Mouse (Mus musculus): Measurements from ENCODE around the gene Ror1. TPM values are rescaled to one million over a fixed set of nuclear protein-coding genes. Genes with fewer than 3 reads are reported as not detected.

The Ror1 gene
- total and polyA plus RNA-seq, 2 experiments from 2014 or later: 0.80 to 2.4 TPM

DNA sequence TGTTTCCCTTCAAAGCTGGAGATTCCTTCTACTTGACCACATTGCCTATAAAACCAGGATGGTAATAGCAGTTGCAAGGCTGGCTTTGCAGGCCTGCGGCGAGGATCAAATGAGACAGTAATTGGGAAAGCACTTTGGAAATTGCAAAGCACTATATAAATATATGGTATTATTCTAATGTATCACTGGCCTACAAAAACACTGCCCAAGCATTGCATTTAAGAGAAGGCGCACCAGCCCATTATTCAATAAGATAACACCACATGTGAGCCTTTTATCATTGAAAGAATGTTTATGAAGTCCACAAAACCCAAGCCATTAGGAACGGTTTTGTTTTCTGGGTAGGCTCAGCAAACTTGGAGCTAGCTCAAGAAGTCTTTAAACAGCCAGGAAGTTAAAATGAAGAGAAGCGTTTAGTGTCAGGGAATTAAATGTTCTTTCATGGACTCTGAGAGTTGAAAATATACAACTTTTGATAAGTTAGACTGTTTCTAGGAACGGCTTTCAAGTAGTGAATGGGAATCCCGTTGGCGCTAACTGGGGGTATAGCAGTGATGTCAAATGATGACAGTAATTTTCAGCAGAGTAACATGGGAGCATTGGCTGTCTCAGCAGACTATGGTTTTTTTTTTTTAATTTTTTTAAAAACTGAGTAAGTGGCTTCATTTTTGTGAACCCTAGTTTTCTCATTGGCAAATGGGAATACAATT, 187.7 kb downstream of the Ror1 start:
- WGBS: 82% methylated on average over 8 of the region's 8 CpGs
- Histone ChIP-seq H3K27ac (ENCODE audit: low read depth, low read length) (no peak overlapping the region), H3K4me3 (ENCODE audit: low read depth, low read length) (no peak overlapping the region), H3K9ac (no peak overlapping the region), H3K4me1 (ENCODE audit: insufficient read depth) (no peaks in the 10 kb centered on the region), H3K27me3 (ENCODE audit: insufficient read depth, low read length) (no peaks in the 10 kb centered on the region), H3K9me3 (ENCODE audit: low read length) (no peaks in the 10 kb centered on the region), H3K36me3 (ENCODE audit: insufficient read depth) (no peaks in the 10 kb centered on the region), H3K4me2 (ENCODE audit: low read depth) (no peak overlapping the region)
- DNase-seq: no peak
- ATAC-seq: no peak
- TF ChIP-seq CTCF (IDR thresholded peaks at IDR 0.05; ENCODE audit: low read depth): no peak

DNA sequence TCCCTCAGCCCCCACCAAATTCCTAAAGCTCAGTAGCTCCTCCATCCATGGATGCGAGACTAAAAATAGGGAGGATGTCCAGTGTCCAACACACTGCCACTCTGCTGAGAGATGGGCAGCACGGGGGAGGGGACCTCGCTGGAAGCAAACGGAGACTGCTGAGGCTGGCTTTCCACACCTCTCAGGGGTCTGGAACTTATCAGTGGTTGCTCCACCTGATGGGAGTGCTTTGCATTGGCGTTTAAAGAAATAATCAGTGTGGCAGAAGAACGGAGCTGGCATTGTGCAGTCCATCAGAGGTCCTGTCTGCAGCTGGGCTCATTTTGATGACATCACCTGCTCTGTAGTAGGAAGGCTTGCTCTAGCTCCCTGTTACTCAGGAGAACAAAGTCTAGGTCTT, 188.9 kb downstream of the Ror1 start:
- WGBS: 89% methylated on average over 6 of the region's 6 CpGs
- no peak overlapping the region for H3K4me2 ChIP-seq (ENCODE audit: low read depth)
- no peak for TF ChIP-seq CTCF (IDR thresholded peaks at IDR 0.05; ENCODE audit: low read depth)
- no peak overlapping the region for H3K9ac ChIP-seq
- no peak overlapping the region for H3K27ac ChIP-seq (ENCODE audit: low read depth, low read length)
- H3K36me3 ChIP-seq (ENCODE audit: insufficient read depth): no peaks in the 10 kb centered on the region
- no peak for DNase-seq
- H3K27me3 ChIP-seq (ENCODE audit: insufficient read depth, low read length): no peaks in the 10 kb centered on the region
- ATAC-seq: no peak
- no peaks in the 10 kb centered on the region for H3K4me1 ChIP-seq (ENCODE audit: insufficient read depth)
- no peak overlapping the region for H3K4me3 ChIP-seq (ENCODE audit: low read depth, low read length)
- no peaks in the 10 kb centered on the region for H3K9me3 ChIP-seq (ENCODE audit: low read length)

DNA sequence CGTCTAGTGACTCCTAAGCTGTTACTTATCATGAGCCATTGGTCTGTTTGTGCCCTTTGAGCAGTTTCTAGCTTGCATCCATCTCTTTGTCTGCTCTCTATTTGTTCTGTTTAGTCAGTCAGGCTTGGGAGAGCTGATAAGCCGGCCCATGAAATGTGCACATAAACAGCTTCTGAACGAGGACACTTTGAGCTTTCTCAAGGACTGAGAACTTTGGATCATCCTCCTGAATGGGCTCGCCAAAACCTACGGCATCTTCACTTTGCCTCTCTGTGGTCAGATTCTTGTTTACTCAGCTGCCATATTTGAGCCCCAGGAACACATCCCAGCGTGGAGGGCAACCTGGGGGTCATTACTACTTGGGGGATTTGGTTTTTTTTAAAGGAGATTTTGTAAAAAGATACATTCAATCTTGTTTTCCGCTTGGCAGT, 190.5 kb downstream of the Ror1 start:
- Histone ChIP-seq H3K4me2 (ENCODE audit: low read depth) (no peak overlapping the region), H3K27ac (ENCODE audit: low read depth, low read length) (no peak overlapping the region), H3K4me3 (ENCODE audit: low read depth, low read length) (no peak overlapping the region), H3K9me3 (ENCODE audit: low read length) (no peaks in the 10 kb centered on the region), H3K4me1 (ENCODE audit: insufficient read depth) (no peaks in the 10 kb centered on the region), H3K9ac (no peak overlapping the region), H3K27me3 (ENCODE audit: insufficient read depth, low read length) (no peaks in the 10 kb centered on the region), H3K36me3 (ENCODE audit: insufficient read depth) (no peaks in the 10 kb centered on the region)
- ATAC-seq (no peak), DNase-seq (no peak)
- 77% methylated on average over 7 of the region's 7 CpGs for WGBS
- no peak for TF ChIP-seq CTCF (IDR thresholded peaks at IDR 0.05; ENCODE audit: low read depth)

DNA sequence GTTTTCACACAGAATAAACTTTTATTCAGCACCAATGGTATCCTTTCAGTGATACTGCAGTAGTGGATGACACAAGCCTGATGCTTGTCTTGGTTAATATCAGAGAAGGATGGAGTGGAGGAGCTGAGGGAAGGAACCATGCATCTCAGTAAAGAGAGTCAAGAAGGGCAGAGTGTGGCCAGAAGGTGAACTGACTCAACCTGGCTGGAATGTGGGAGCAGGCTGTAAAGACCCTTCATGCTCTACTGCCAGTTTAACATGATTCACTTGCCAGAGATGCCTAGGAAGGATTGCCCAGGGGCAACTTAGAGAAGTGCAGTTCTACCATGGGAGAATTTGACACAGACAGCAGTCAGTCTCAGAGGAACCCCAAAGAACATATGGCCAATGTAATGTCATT, 191.2 kb downstream of the Ror1 start:
- ATAC-seq: no peak
- H3K9ac ChIP-seq: no peak overlapping the region
- H3K4me2 ChIP-seq (ENCODE audit: low read depth): no peak overlapping the region
- H3K4me1 ChIP-seq (ENCODE audit: insufficient read depth): no peaks in the 10 kb centered on the region
- H3K4me3 ChIP-seq (ENCODE audit: low read depth, low read length): no peak overlapping the region
- DNase-seq: no peak
- H3K27me3 ChIP-seq (ENCODE audit: insufficient read depth, low read length): no peaks in the 10 kb centered on the region
- TF ChIP-seq CTCF (IDR thresholded peaks at IDR 0.05; ENCODE audit: low read depth): no peak
- no peaks in the 10 kb centered on the region for H3K36me3 ChIP-seq (ENCODE audit: insufficient read depth)
- no peaks in the 10 kb centered on the region for H3K9me3 ChIP-seq (ENCODE audit: low read length)
- no peak overlapping the region for H3K27ac ChIP-seq (ENCODE audit: low read depth, low read length)

DNA sequence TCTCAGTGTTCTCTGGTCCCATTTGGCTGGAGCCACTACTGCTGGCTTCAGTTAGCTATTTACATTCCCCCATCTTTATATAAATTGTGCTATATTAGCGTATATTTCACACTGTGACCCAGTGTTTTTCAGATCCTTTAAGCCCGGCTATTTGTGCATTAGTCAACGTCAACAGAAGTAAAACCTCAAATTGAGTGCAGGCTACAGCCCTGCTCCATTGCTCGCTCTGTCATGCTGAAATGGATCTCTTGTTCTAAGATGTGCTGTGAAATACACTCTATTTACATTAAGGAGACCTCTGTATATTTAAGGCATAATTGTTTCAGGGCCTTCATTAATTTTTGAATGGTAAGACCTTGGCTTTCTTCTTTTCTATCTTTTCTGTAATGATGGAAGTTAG, 192.2 kb downstream of the Ror1 start:
- Histone ChIP-seq H3K36me3 (ENCODE audit: insufficient read depth) (no peaks in the 10 kb centered on the region), H3K27ac (ENCODE audit: low read depth, low read length) (no peak overlapping the region), H3K9me3 (ENCODE audit: low read length) (no peaks in the 10 kb centered on the region), H3K9ac (no peak overlapping the region), H3K27me3 (ENCODE audit: insufficient read depth, low read length) (no peaks in the 10 kb centered on the region), H3K4me3 (ENCODE audit: low read depth, low read length) (no peak overlapping the region), H3K4me2 (ENCODE audit: low read depth) (no peak overlapping the region), H3K4me1 (ENCODE audit: insufficient read depth) (no peaks in the 10 kb centered on the region)
- DNase-seq (no peak), ATAC-seq (no peak)
- TF ChIP-seq CTCF (IDR thresholded peaks at IDR 0.05; ENCODE audit: low read depth): no peak
- 90% methylated on average over 4 of the region's 4 CpGs for WGBS

DNA sequence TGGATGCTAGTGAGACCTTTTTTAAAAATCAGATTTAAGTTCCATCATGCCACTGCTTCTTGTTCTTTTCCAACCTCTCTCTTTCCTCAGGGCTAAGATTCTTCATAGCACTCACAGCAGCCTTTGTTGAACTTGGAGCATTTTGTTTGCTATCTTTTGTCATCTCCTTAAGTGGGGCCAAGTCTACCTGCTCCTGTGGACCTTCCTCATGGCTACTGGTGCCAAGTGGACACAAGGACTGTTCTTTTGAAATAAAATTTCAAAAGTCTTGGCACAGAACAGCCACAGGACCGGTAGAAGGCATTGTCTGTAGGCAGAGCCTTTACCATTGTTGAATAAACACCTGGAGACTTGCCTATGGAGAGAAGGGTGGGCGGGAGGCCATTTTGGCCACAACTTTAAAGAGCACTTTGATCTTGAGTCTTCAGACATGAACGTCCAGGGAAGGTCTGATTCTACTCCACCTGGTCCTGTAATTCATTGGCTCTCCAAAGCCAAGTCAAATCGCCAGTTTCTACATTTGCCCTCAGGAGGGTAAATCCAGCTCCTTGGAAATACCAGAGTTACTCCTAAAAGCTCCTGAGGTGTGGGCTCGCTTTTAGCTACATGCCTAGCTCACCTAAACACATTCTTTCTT, 195.5 kb downstream of the Ror1 start:
- no peak for ATAC-seq
- H3K9ac ChIP-seq: no peak overlapping the region
- H3K4me1 ChIP-seq (ENCODE audit: insufficient read depth): no peaks in the 10 kb centered on the region
- 81% methylated on average over 5 of the region's 5 CpGs for WGBS
- H3K4me3 ChIP-seq (ENCODE audit: low read depth, low read length): no peak overlapping the region
- no peaks in the 10 kb centered on the region for H3K36me3 ChIP-seq (ENCODE audit: insufficient read depth)
- no peaks in the 10 kb centered on the region for H3K9me3 ChIP-seq (ENCODE audit: low read length)
- H3K4me2 ChIP-seq (ENCODE audit: low read depth): no peak overlapping the region
- no peak for DNase-seq
- no peak overlapping the region for H3K27ac ChIP-seq (ENCODE audit: low read depth, low read length)
- no peak for TF ChIP-seq CTCF (IDR thresholded peaks at IDR 0.05; ENCODE audit: low read depth)
- H3K27me3 ChIP-seq (ENCODE audit: insufficient read depth, low read length): no peaks in the 10 kb centered on the region

DNA sequence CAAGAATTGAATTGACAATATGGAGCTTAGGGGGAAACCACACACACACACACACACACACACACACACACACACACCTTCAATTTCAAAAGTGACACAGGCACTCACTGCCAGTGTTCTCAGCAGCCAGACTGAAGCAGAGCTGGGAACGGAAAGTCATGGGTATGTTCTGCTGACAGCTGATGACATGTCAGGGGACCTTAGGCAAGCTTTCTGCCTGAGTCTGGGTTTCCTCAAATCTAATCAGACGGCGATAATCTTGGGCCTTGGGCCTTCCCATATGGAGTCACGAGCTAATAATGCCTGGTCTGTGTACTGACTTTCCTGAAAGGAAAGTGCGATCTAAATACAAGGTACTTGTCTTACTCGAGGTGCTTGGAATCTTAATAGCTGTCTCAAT, 202.1 kb downstream of the Ror1 start:
- H3K4me2 ChIP-seq (ENCODE audit: low read depth): no peak overlapping the region
- no peak for TF ChIP-seq CTCF (IDR thresholded peaks at IDR 0.05; ENCODE audit: low read depth)

More for the DNA sequence above, 202.1 kb downstream of the Ror1 start:
- H3K9ac ChIP-seq: no peak overlapping the region
- no peaks in the 10 kb centered on the region for H3K27me3 ChIP-seq (ENCODE audit: insufficient read depth, low read length)
- ATAC-seq: no peak
- DNase-seq: no peak
- 74% methylated on average over 6 of the region's 6 CpGs for WGBS
- H3K4me3 ChIP-seq (ENCODE audit: low read depth, low read length): no peak overlapping the region
- no peaks in the 10 kb centered on the region for H3K9me3 ChIP-seq (ENCODE audit: low read length)
- no peak overlapping the region for H3K27ac ChIP-seq (ENCODE audit: low read depth, low read length)
- H3K4me1 ChIP-seq (ENCODE audit: insufficient read depth): no peaks in the 10 kb centered on the region
- no peaks in the 10 kb centered on the region for H3K36me3 ChIP-seq (ENCODE audit: insufficient read depth)
